Mouse (Mus musculus) megakaryocyte, embryonic 14.5 days (primary cell): ENCODE measurements around the gene Mrps12.

ENCODE experiments used
- FLI1 ChIP-seq: IDR thresholded peaks from 2 replicates; pipeline ENCODE4 v1.6.1; 2012; ENCODE audit warnings: low read length, inconsistent platforms, mixed read lengths
- GATA1 ChIP-seq: IDR thresholded peaks from 3 replicates; pipeline ENCODE4 v1.6.1; 2012; ENCODE audit warnings: mixed read lengths, low read length, inconsistent platforms, borderline replicate concordance

- TF ChIP-seq GATA1: no peak
- TF ChIP-seq FLI1: no peak
Observed at GRCm38 (mm10) chr7:28740949-28741348, 671 bp downstream of the Mrps12 start.
